Mouse (Mus musculus): Measurements from ENCODE around the gene Ptges3l.
"Not testable (repeated sequence)": the region's sequence is repeated elsewhere in the genome, so short reads cannot be mapped to it uniquely, and the experiment has no call there.

The Ptges3l gene

DNA sequence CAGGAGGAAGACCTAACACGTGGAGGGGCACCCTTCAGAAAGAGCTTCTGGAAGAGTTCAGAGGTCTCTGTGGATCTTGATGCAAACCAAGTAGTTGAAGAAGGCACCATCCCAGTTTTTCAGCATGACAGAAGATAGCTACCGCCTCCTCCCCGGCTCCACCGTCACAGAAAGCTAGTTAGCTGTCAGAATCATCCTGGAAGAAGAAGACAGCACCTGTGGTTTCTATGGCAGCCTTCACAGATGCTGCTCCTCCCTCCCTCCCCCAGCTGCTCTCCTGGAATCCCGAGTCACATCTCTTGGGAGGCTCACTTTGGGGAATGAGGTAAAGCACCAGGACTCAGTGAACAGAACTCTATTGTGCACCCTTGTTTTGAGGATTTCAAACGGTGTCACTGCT, 6.1 kb downstream of the Ptges3l start:
- no peak for DNase-seq (ENCODE audit: low spot score)

DNA sequence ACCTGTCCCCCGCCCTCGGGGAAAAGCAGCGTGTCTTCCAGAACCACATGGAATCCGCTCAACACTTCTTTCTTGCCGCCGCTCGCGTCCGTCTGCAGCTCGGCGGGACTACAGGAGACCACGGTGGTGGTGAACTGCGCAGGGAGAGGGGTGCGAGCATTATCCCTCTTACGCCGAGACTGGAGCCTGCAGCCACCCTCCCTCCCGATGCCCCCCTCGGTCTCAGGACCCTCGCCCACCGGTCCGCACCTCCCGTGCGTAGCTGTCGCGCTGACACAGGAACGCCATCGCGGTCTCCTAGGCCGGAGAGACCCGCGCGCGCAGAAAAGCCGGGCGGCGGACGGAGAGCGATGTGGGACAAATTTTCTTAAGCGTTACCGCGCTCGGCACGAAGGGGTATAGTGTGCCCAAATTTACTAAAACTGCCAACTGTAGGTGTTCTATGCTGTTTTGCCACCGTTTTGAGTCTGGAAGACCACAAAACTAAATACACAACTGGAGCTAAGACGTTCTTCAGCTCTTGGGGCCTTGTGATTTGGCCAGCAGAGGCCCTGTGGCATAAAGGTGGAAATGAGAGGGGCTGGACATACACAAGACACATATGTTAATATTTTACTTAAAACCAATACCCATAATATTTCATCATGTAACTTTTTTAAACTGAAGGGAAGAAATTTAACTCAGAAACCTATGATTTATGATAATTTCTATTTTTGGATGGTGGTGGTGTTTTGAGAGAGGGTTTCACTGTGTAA, 7.9 kb downstream of the Ptges3l start, which contains the start of gene Aarsd1:
Gene Aarsd1, minus strand, starts transcription at position 515 of the 755 bp plus-strand sequence.
- peak; percentile 74 for DNase-seq (ENCODE audit: low spot score)

DNA sequence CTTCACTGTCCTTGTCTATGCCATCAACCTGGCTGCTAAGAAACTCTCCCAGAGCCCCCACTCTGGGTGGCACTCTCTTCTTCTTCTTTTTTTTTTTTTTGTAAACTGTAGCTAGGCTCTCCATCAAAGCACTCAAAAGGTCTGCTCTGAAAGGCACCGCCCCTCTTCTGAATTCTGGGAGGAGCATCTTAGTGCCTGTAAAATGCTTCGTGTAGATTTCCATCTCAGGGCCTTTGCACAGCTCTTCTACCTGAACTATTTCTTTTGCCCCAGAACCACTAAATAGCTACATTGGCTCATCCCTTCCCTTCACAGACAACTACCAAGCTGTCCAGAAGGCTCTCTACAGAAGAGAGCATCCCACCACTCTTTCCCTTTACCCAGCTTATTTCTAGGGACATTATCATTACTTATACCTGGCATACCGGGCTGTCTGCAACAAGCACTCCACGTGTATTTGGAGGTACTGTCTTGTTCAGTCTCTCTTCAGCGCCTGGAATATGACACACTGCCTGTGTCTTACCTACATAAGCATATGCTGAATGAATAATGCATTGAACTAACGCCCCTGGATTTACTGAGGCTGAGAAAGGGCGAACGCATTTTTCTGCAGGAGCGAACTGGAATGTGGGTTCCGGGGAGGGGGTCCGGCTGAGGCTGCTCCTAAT, 8.6 kb downstream of the Ptges3l start:
- no peak for DNase-seq (ENCODE audit: low spot score)

DNA sequence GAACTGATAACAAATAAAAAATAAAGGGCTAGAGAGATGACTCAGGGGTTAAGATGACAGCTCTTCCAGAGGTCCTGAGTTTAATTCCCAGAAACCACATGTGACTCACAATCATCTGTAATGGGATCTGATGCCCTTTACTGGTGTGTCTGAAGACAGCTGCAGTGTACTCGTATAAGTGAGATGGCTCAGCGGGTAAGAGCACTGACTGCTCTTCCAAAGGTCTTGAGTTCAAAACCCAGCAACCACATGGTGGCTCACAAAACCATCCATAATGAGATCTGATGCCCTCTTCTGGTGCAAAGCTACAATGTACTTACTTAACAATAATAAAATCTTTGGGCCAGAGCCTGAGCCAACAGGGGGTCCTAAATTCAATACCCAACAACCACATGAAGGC, 9.8 kb downstream of the Ptges3l start:
- no peak for DNase-seq (ENCODE audit: low spot score)

DNA sequence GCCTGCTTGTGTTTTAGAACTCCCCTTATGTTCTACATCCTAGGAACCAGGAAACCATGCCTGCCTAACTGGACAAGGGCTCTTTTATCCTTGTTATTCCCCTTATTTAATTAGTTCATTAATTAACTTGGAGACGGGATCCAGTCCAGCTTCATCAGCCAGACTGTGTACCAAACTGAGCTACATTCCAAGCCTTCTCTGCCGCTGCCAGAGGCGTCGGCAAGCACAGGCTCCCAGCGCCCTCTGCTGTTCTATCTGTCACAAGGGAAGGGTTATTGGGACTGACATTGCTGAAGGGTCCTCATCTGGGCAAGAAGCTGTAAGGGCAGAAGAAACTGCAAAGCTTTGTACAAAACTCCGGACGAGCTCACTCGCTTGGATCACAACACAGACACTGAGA, 30.0 kb downstream of the Ptges3l start:
- peak; percentile 45 for DNase-seq (ENCODE audit: low spot score)

DNA sequence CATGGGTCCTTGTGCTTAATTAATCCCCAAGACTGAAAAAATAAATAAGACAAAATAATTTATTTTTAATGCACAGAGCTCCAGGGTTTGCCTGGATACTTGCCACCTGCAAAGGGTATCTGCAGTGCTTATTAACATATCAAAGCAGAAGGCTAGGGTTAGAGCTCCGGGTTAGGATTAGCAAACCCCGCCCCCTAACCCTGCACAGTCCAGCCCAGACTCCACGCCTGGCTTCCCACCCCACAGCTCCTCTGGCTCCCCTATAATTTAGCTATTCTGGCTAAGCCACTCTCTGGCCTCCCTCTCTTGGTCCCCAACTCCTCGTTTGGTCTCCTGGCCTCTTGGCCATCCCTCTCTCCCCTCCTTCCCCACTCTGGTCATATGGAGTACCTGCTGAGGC, 43.3 kb downstream of the Ptges3l start:
- DNase-seq (ENCODE audit: low spot score), result no peak

- no peak for DNase-seq (ENCODE audit: low spot score)
These were observed 46.2 kb downstream of the Ptges3l start for GRCm38 (mm10) chr11:101378926-101379325.

GRCm38 (mm10) chr11:101378196-101378595, 46.9 kb downstream of the Ptges3l start:
- DNase-seq (ENCODE audit: low spot score), result not testable (repeated sequence)

- DNase-seq (ENCODE audit: low spot score), result no peak
These were observed 50.7 kb downstream of the Ptges3l start for GRCm38 (mm10) chr11:101374421-101374938.

GRCm38 (mm10) chr11:101370141-101370540, 55.0 kb downstream of the Ptges3l start:
- DNase-seq (ENCODE audit: low spot score), result no peak

All from layer of hippocampus, adult 9-10 months (tissue).